Mouse (Mus musculus) myocyte (in vitro differentiated cells): ENCODE results near the gene Fnbp1l. TPM values are rescaled to one million over a fixed set of nuclear protein-coding genes. Genes with fewer than 3 reads are reported as not detected.

Source experiments
- H3K27me3 ChIP-seq: one replicate; pipeline ENCODE4 v1.6.1; 2011; ENCODE audit not compliant: control insufficient read depth, insufficient read depth, insufficient read length
- H3K36me3 ChIP-seq: one replicate; pipeline ENCODE4 v1.6.1; 2011; ENCODE audit not compliant: control insufficient read depth, insufficient read depth
- H3K4me2 ChIP-seq: one replicate; pipeline ENCODE4 v1.6.1; 2011; ENCODE audit warnings: low read depth, control low read depth
- H3K4me3 ChIP-seq: one replicate; pipeline ENCODE4 v1.5.1; 2011; ENCODE audit warnings: mild to moderate bottlenecking, control low read depth, moderate library complexity
- H3K79me2 ChIP-seq: one replicate; pipeline ENCODE4 v1.6.1; 2011; ENCODE audit not compliant: control insufficient read depth, insufficient read depth
- H3ac ChIP-seq: one replicate; pipeline ENCODE4 v1.6.1; 2011; ENCODE audit not compliant: control insufficient read depth, insufficient read length
- CEBPB ChIP-seq: IDR thresholded peaks from 2 replicates; pipeline ENCODE4 v1.6.1; 2011; ENCODE audit warnings: mild to moderate bottlenecking, moderate library complexity; ENCODE audit not compliant: poor library complexity, insufficient read depth, severe bottlenecking
- E2F4 ChIP-seq: IDR thresholded peaks from one replicate; pipeline ENCODE4 v1.6.1; 2011; ENCODE audit warnings: mild to moderate bottlenecking, control low read depth, moderate library complexity; ENCODE audit not compliant: insufficient read depth
- MAX ChIP-seq: IDR thresholded peaks from one replicate; pipeline ENCODE4 v1.6.1; 2011; ENCODE audit warnings: low read depth, mild to moderate bottlenecking, control low read depth
- MYOD1 ChIP-seq, 3 experiments: IDR thresholded peaks; one replicate each; pipeline ENCODE4 v1.6.1; 2011; ENCODE audit warnings: control low read depth in 2 of 3, low read depth in 2 of 3, mild to moderate bottlenecking in 2 of 3, moderate library complexity in 1 of 3; ENCODE audit not compliant: insufficient read length in 2 of 3, control insufficient read depth in 1 of 3
- MYOG ChIP-seq, 3 experiments: IDR thresholded peaks; one replicate each; pipeline ENCODE4 v1.6.1; 2011; ENCODE audit warnings: control low read depth in 2 of 3, low read depth in 2 of 3, mild to moderate bottlenecking in 2 of 3; ENCODE audit not compliant: insufficient read length in 2 of 3, control insufficient read depth in 1 of 3, insufficient read depth in 1 of 3
- POLR2A ChIP-seq: IDR thresholded peaks from one replicate; pipeline ENCODE4 v1.6.1; 2011; ENCODE audit warnings: low read depth, mild to moderate bottlenecking, control low read depth, moderate library complexity; ENCODE audit not compliant: insufficient read length
- POLR2AphosphoS2 ChIP-seq: IDR thresholded peaks from one replicate; pipeline ENCODE4 v1.6.1; 2011; ENCODE audit warnings: low read depth, control low read depth; ENCODE audit not compliant: insufficient read length
- REST ChIP-seq: IDR thresholded peaks from one replicate; pipeline ENCODE4 v1.6.1; 2011; ENCODE audit warnings: mild to moderate bottlenecking, control low read depth, moderate library complexity; ENCODE audit not compliant: insufficient read depth, insufficient read length
- SRF ChIP-seq: IDR thresholded peaks from one replicate; pipeline ENCODE4 v1.6.1; 2011; ENCODE audit warnings: low read depth; ENCODE audit not compliant: control insufficient read depth, insufficient read length
- TCF12 ChIP-seq: IDR thresholded peaks from one replicate; pipeline ENCODE4 v1.6.1; 2011; ENCODE audit warnings: mild to moderate bottlenecking, control low read depth; ENCODE audit not compliant: poor library complexity, insufficient read depth, severe bottlenecking
- TCF3 ChIP-seq: IDR thresholded peaks from one replicate; pipeline ENCODE4 v1.6.1; 2011; ENCODE audit warnings: low read depth, control low read depth; ENCODE audit not compliant: insufficient read length
- USF1 ChIP-seq: IDR thresholded peaks from one replicate; pipeline ENCODE4 v1.6.1; 2011; ENCODE audit warnings: low read depth, mild to moderate bottlenecking, control low read depth, moderate library complexity
- polyA plus RNA-seq: library from polyadenylated mRNA; unstranded; fragments of >200 nt; fragmentation: generic; extraction: Trizol; gene quantifications from one replicate; pipeline ENCODE4 v1.2.1, GENCODE M21; 2012; ENCODE audit warnings: missing spikeins

The Fnbp1l gene
- polyA plus RNA-seq, 1 experiment = 8.6 TPM

GRCm38 (mm10) chr3:122510240-122510750 is 109.2 kb downstream of the Fnbp1l start:
- Histone ChIP-seq H3K4me2 (peak overlapping the region; percentile 76), H3K27me3 (no peaks in the 10 kb centered on the region), H3ac (no peak overlapping the region), H3K4me3 (no peak overlapping the region), H3K36me3 (peaks cover 5% of the 10 kb centered on the region), H3K79me2 (peaks cover 20% of the 10 kb centered on the region)
- TF ChIP-seq REST (no peak), TCF12 (no peak), TCF3 (no peak), CEBPB (no peak), USF1 (no peak), POLR2AphosphoS2 (no peak), SRF (no peak), MYOG (IDR thresholded peaks at IDR 0.05; ENCODE audit: control insufficient read depth in 1 of 3, insufficient read depth in 1 of 3, insufficient read length in 2 of 3, low read depth in 2 of 3) (no peak), E2F4 (no peak), MAX (no peak), MYOD1 (IDR thresholded peaks at IDR 0.05; ENCODE audit: control insufficient read depth in 1 of 3, insufficient read length in 2 of 3, low read depth in 2 of 3) (no peak), POLR2A (no peak)

- TF ChIP-seq USF1 = no peak
- no peak for TF ChIP-seq POLR2A
- no peak for TF ChIP-seq REST
- no peak for TF ChIP-seq SRF
- no peak for TF ChIP-seq MYOG (IDR thresholded peaks at IDR 0.05; ENCODE audit: control insufficient read depth in 1 of 3, insufficient read depth in 1 of 3, insufficient read length in 2 of 3, low read depth in 2 of 3)
- no peak for TF ChIP-seq TCF12
- TF ChIP-seq E2F4 = no peak
- no peak for TF ChIP-seq POLR2AphosphoS2
- TF ChIP-seq MYOD1 (IDR thresholded peaks at IDR 0.05; ENCODE audit: control insufficient read depth in 1 of 3, insufficient read length in 2 of 3, low read depth in 2 of 3) = peak in 1 of 3 experiments; percentile 26
- no peak for TF ChIP-seq TCF3
- TF ChIP-seq CEBPB = 0 out of 2 replicates have a peak, but pooled peaks have one; percentile 30
- Histone ChIP-seq H3ac (no peak overlapping the region), H3K27me3 (no peaks in the 10 kb centered on the region), H3K4me3 (no peak overlapping the region), H3K36me3 (peaks cover 5% of the 10 kb centered on the region), H3K79me2 (peaks cover 19% of the 10 kb centered on the region), H3K4me2 (peak overlapping the region; percentile 76)
These were observed 109.8 kb downstream of the Fnbp1l start for GRCm38 (mm10) chr3:122509534-122510239.

DNA sequence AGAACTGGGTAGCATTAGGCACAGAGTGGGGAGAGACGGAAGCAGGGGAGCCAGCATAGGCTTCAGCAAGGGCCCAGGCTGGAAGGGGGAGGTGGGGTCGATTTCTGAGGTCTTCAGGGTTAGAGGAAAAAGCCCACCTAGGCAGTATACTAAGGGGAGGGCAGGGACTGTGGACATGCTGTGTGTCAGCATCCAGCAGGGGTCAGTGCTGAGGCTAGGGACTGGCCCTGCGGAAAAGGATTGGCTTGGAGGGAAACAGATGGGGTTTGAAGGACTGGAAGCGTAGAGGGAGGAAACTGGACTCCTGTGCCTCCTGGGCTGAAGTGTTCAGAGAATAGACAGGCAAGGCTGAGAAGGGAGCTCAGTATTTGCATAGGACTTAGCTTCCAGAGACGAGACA is 110.4 kb downstream of the Fnbp1l start:
- no peak overlapping the region for H3ac ChIP-seq
- no peak overlapping the region for H3K4me3 ChIP-seq
- no peak for TF ChIP-seq E2F4
- TF ChIP-seq MYOD1 (IDR thresholded peaks at IDR 0.05; ENCODE audit: control insufficient read depth in 1 of 3, insufficient read length in 2 of 3, low read depth in 2 of 3) = peak in 1 of 3 experiments; percentile 15
- H3K4me2 ChIP-seq = peak overlapping the region; percentile 76
- peaks cover 19% of the 10 kb centered on the region for H3K79me2 ChIP-seq
- H3K36me3 ChIP-seq = peaks cover 3% of the 10 kb centered on the region
- no peaks in the 10 kb centered on the region for H3K27me3 ChIP-seq

DNA sequence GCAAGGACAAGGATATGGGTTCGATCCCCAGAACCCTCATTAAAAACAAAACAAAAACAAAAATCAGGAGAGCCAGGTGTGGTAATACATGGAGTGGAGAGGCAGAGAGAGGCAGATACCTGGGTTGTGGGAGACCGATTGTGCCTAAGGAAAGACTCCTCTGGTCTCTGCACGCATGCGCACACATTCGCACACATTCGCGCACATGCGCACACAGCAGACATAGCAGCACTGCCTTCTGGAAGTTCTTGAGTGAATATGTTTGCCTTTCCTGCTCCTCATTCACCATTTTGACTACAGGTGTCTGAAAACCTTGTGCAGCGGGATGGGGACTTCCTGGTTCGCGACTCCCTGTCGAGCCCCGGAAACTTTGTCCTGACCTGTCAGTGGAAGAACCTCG is 111.7 kb downstream of the Fnbp1l start:
- Histone ChIP-seq H3K27me3 (no peaks in the 10 kb centered on the region), H3K4me2 (no peak overlapping the region), H3ac (no peak overlapping the region), H3K36me3 (no peaks in the 10 kb centered on the region), H3K4me3 (no peak overlapping the region), H3K79me2 (peaks cover 32% of the 10 kb centered on the region)
- no peak for TF ChIP-seq CEBPB
- TF ChIP-seq POLR2A = no peak
- no peak for TF ChIP-seq USF1
- TF ChIP-seq MYOD1 (IDR thresholded peaks at IDR 0.05; ENCODE audit: control insufficient read depth in 1 of 3, insufficient read length in 2 of 3, low read depth in 2 of 3) = no peak
- no peak for TF ChIP-seq MYOG (IDR thresholded peaks at IDR 0.05; ENCODE audit: control insufficient read depth in 1 of 3, insufficient read depth in 1 of 3, insufficient read length in 2 of 3, low read depth in 2 of 3)
- TF ChIP-seq E2F4 = no peak
- no peak for TF ChIP-seq POLR2AphosphoS2
- no peak for TF ChIP-seq TCF3
- TF ChIP-seq SRF = no peak
- no peak for TF ChIP-seq MAX
- no peak for TF ChIP-seq REST

GRCm38 (mm10) chr3:122506343-122506916 is 113.1 kb downstream of the Fnbp1l start:
- H3K4me2 ChIP-seq = no peak overlapping the region
- H3ac ChIP-seq = no peak overlapping the region
- TF ChIP-seq MYOD1 (IDR thresholded peaks at IDR 0.05; ENCODE audit: control insufficient read depth in 1 of 3, insufficient read length in 2 of 3, low read depth in 2 of 3) (no peak), MYOG (IDR thresholded peaks at IDR 0.05; ENCODE audit: control insufficient read depth in 1 of 3, insufficient read depth in 1 of 3, insufficient read length in 2 of 3, low read depth in 2 of 3) (no peak), REST (no peak), MAX (no peak), USF1 (no peak), SRF (no peak), E2F4 (no peak), POLR2A (no peak)
- H3K4me3 ChIP-seq = no peak overlapping the region
- peaks cover 46% of the 10 kb centered on the region for H3K79me2 ChIP-seq
- H3K27me3 ChIP-seq = no peaks in the 10 kb centered on the region
- no peaks in the 10 kb centered on the region for H3K36me3 ChIP-seq
